Mouse (Mus musculus) testis, adult 2 months (tissue): ENCODE results near the gene Fnip2.

Experiments
- CTCF ChIP-seq: fragments of 200-500 bp; IDR thresholded peaks from 2 replicates; pipeline ENCODE4 v1.5.1; 2012; ENCODE audit warnings: low read depth, mild to moderate bottlenecking, inconsistent platforms, low read length, moderate library complexity; ENCODE audit not compliant: control insufficient read depth, insufficient read depth, insufficient replicate concordance
- POLR2A ChIP-seq: fragments of 200-500 bp; IDR thresholded peaks from 2 replicates; pipeline ENCODE4 v1.6.1; 2012; ENCODE audit warnings: low read depth, mild to moderate bottlenecking, inconsistent platforms, low read length, moderate library complexity; ENCODE audit not compliant: control insufficient read depth

DNA sequence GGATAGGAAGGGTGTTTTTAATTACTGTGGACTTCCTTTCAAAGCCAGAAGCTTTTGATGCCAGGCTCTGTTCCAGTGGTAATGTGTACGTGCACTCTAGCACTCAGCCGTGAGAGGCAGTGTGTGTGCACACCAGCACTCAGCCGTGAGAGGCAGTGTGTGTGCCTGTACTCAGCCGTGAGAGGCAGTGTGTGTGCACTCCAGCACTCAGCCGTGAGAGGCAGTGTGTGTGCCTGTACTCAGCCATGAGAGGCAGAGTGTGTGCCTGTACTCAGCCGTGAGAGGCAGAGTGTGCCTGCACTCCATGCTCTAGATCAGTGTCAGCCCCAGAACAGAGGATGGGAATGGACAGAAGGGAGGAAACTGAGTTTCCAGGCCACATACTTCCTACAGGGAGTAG lies 70.9 kb downstream of the Fnip2 start:
- TF ChIP-seq POLR2A (no peak), CTCF (no peak; the same call in 1 of the 2 replicates)
